Mouse (Mus musculus): ENCODE measurements around the gene Idh3a. TPM values are rescaled to one million over a fixed set of nuclear protein-coding genes. Genes with fewer than 3 reads are reported as not detected.
A peak's percentile ranks its signal among the peaks of the same experiment; 100 is the strongest.
"Not testable (repeated sequence)": the region's sequence is repeated elsewhere in the genome, so short reads cannot be mapped to it uniquely, and the experiment has no call there.

Gene Idh3a
- 100 to 1,000 TPM; 184 to 199 TPM for total RNA-seq (2021)
- long read RNA-seq, transcript Idh3a-205 (11 exons, 2,580 nt): major isoform, 344 of 392 reads
- long read RNA-seq, partial matches to known transcripts: 18 of 392 reads
- long read RNA-seq, other reads (novel, unspliced or antisense): 28 of 392 reads

GRCm38 (mm10) chr9:54586199-54587061 lies at the start of gene Idh3a:
TSS of gene Idh3a (plus strand) at chr9:54586334.
- DNase-seq (ENCODE audit: low spot score in 2 of 2): peak; percentile 98 to 99

DNA sequence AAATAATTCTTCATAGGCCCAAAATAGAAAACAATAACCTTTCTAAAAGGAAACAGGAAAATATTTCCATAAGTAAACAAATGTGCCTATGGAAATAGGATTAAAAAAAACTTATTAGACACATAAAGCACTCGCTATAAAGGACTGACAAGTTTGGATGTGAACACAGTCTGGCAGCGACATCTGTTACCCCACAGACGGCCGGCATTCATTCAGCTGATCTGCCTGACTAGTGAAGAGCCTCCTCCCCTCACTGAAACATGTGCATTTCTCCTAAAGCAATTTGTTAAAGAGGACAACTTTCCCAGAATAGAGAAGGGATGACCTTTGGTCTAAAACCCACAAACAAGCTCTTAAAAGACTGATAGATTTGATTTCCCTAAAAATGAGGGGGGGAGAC lies 49.1 kb upstream of the Idh3a start:
- peak in 1 of 2 experiments; percentile 62 for DNase-seq (ENCODE audit: low spot score in 2 of 2)

GRCm38 (mm10) chr9:54537480-54537879 lies 48.7 kb upstream of the Idh3a start:
- no peak for DNase-seq (ENCODE audit: low spot score in 2 of 2)

DNA sequence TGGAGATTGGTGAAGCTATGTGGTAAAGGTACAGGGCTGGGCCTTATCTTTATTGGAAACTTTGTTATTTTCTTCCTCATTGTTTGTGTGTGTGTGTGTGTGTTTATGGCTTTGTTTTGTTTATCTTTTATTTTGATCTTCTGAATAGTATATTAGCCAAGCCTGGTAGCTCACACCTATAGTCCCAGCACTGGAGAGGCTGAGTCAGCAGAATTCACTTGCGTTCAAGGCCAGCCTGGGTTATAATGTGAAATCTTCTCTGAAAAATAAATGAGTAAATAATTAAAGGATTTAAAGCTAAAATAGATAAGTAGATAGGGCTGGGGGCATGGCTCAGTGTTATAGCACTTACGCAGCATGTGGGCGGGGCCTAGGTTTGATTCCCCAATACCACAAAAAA lies 47.9 kb upstream of the Idh3a start:
- no peak for DNase-seq (ENCODE audit: low spot score in 2 of 2)

GRCm38 (mm10) chr9:54538684-54539083 lies 47.5 kb upstream of the Idh3a start, which contains the start of gene Sh2d7:
TSS of gene Sh2d7 (plus strand) at chr9:54538984.
- no peak for DNase-seq (ENCODE audit: low spot score in 2 of 2)

GRCm38 (mm10) chr9:54540801-54541200 lies 45.3 kb upstream of the Idh3a start:
- DNase-seq (ENCODE audit: low spot score in 2 of 2): no peak

DNA sequence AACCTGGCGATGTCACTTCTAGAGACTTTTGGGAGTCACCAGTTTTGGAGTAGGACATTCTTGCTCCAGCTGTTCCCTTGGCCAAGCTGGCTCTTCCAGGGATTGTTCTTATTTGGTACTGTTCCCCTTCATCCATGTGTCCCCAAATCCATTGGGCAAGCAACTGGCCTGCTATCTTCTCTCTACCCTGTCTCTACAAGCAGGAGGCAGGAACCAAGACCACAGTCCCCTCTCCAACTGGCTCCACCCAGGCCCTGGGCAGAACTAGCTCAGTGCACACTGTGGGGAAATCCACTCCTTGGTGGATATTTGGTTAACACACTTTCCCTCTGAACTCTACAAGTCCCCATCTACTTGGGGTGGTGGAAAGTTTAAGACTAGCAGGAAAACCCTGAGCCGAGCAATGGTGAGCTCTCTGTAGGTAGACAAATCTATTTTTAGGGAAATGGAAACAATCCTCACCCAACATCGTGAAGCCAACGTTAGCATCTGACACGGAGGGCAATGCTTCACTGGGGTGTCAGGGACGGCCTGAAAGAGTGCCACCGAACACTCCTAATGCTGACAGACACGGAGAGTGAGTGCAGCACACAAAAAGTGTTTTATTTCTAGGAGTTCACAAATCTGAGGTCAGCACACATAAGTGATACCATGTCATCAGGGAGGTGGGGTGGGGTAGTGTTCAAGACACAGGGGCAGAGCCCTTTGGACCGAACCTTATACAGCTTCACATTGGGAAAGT lies 41.8 kb upstream of the Idh3a start:
- no peak for DNase-seq (ENCODE audit: low spot score in 2 of 2)

- no peak for DNase-seq (ENCODE audit: low spot score in 2 of 2)
Observed at GRCm38 (mm10) chr9:54544954-54545315, 41.2 kb upstream of the Idh3a start.

GRCm38 (mm10) chr9:54547536-54547935 lies 38.6 kb upstream of the Idh3a start:
- peak; percentile 67 to 68 for DNase-seq (ENCODE audit: low spot score in 2 of 2)

DNA sequence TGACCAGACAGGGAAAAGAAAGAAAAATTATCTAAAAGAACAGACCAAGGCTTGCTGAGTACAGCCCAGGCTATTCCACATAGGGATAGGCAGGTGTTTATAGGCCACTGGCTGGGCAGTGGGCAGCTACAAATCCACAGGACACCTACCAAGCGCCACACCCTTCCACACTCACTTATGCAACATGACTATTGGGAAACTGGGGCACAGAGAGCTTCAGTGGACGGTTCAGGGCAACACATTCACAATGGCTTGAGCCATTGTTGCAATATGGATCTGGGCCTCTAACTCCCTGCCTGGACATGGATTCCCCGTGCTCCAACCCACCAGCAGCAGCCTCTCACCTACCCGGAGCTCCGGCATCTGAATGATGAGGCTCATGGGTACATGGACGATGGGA lies 36.7 kb upstream of the Idh3a start:
- no peak for DNase-seq (ENCODE audit: low spot score in 2 of 2)

GRCm38 (mm10) chr9:54552409-54552808 lies 33.7 kb upstream of the Idh3a start:
- DNase-seq (ENCODE audit: low spot score in 2 of 2): no peak

- no peak for DNase-seq (ENCODE audit: low spot score in 2 of 2)
Observed at GRCm38 (mm10) chr9:54555044-54555443, 31.1 kb upstream of the Idh3a start.

- DNase-seq (ENCODE audit: low spot score in 2 of 2): no peak
Observed at GRCm38 (mm10) chr9:54558731-54559130, 27.4 kb upstream of the Idh3a start.

- peak; percentile 67 to 79 for DNase-seq (ENCODE audit: low spot score in 2 of 2)
Observed at GRCm38 (mm10) chr9:54559771-54560471, 26.2 kb upstream of the Idh3a start, which contains the start of gene Cib2. TSS of gene Cib2 (minus strand) at chr9:54560218.

DNA sequence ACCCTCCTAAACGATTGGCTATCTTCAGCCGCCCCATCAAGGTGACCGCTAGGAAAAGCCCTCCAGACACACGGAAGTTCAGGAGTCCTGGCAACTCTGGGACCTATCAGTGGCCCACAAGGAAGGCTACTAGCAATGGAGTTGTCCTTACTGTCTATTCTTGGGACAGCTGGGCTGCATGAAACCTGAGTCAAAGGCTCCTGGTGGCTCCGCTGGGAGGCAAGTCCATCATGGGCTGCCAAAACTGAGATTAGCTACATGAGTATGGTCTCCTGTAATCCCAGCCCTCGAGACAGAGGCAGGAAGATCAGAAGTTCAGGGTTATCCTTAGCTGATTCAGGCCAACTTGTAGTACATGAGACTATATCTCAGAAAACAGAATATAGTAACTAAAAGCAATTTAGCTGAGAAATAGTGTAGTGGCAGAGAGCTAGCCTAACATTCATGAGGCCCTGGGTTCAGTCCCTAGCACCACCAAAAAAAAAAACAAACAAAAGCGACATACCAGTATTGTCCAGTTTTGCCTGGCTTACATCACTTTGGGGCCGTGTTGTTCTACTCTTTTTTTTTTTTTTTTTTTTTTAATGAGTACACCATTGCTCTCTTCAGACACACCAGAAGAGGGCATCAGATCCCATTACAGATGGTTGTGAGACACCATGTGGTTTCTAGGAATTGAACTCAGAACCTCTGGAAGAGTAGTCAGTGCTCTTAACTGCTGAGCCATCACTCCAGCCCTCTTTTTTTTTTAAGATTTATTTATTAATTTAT lies 25.1 kb upstream of the Idh3a start:
- DNase-seq (ENCODE audit: low spot score in 2 of 2): no peak

DNA sequence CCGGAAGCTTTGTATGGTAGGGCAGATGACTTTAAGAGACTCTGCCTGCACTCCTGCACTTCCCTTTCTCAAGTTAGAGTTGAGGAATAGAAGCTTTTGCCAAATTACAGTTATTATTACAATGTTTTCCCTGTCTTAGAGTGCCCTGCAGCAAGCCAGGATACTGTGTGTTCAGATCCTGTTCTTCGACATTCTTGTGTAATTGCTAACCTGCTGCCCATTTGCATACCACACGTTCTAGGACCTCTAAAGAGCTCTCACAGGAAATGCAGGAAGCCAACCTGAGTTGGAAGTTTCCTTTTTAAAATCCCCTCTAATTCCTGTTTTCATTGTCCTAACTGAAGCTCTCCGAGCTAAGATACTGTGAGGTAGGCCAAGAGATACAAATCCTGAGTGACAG lies 19.2 kb upstream of the Idh3a start:
- DNase-seq (ENCODE audit: low spot score in 2 of 2): no peak

DNA sequence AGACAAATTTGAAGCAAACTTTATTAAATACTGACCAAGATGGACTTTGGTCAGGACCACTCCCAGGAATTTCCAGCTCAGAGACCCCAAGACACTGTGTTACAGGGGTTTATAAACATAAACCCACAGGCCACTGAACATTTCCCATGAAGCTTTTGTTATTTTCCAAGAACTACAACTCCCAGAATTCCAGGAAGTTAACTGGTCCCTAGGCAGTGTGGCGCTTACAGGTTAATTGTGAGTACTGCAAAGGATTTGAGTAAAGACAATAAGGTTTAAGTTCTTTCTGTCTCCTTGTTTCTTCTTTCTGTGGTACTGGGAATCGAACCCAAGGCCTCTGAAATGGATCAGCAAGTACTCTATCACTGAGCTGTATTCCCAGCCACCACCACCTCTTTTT lies 17.4 kb upstream of the Idh3a start:
- no peak for DNase-seq (ENCODE audit: low spot score in 2 of 2)

- DNase-seq (ENCODE audit: low spot score in 2 of 2): no peak
Observed at GRCm38 (mm10) chr9:54571130-54571839, 14.8 kb upstream of the Idh3a start.

GRCm38 (mm10) chr9:54583712-54584111 lies 2.4 kb upstream of the Idh3a start:
- DNase-seq (ENCODE audit: low spot score in 2 of 2): no peak

- not testable (repeated sequence) for DNase-seq (ENCODE audit: low spot score in 2 of 2)
Observed at GRCm38 (mm10) chr9:54584127-54584526, 2.0 kb upstream of the Idh3a start.
